Comparison of ENCODE assay signal across 8 mouse cellular contexts in genomic region chrX:104669850-104670756, GRCm38 (mm10). TPM values are rescaled to one million over a fixed set of nuclear protein-coding genes. Genes with fewer than 3 reads are reported as not detected.
DNase-seq lines count a peak whose midpoint lies in the region; ATAC-seq lines count a peak whose summit lies in the region.

No protein-coding gene starts in this region.

- peaks cover 3% of the 10 kb centered on the region; the same call in 1 of the 2 replicates for H3K27me3 ChIP-seq in kidney, embryonic 16.5 days (ENCODE audit: insufficient read depth, low read length)
- H3K27me3 ChIP-seq in hindbrain, embryonic 15.5 days = no peaks in the 10 kb centered on the region

- DNase-seq in kidney, postnatal 14 days = no peak
- DNase-seq in embryo, embryonic 9.5 days (ENCODE audit: extremely low spot score) = peak; percentile 1
- no peak for DNase-seq in adrenal gland, adult 8-10 months
- DNase-seq in frontal cortex, adult 2 months (ENCODE audit: extremely low spot score in 1 of 2, low spot score in 1 of 2) = no peak
- DNase-seq in left cerebral cortex, adult 8-10 months (ENCODE audit: low spot score in 2 of 2) = no peak

- no peaks in the 10 kb centered on the region for H3K36me3 ChIP-seq in kidney, embryonic 16.5 days (ENCODE audit: insufficient read depth, low read length)
- no peaks in the 10 kb centered on the region for H3K36me3 ChIP-seq in hindbrain, embryonic 15.5 days

- ATAC-seq in kidney, embryonic 16.5 days (ENCODE audit: low FRiP score, low TSS enrichment) = peak; percentile 21; the same call in 1 of the 2 replicates
- ATAC-seq in hindbrain, embryonic 15.5 days (ENCODE audit: low FRiP score, low read depth) = peak; percentile 47
- ATAC-seq in megakaryocyte, adult 5-6 weeks (ENCODE audit: poor library complexity, severe bottlenecking) = peak; percentile 17; the same call in 1 of the 2 replicates

- H3K9me3 ChIP-seq in kidney, embryonic 16.5 days (ENCODE audit: low read length) = no peaks in the 10 kb centered on the region
- H3K9me3 ChIP-seq in hindbrain, embryonic 15.5 days = no peaks in the 10 kb centered on the region

- H3K4me2 ChIP-seq in kidney, embryonic 16.5 days (replicated peaks; ENCODE audit: low read depth, low read length) = peak overlapping the region; percentile 63
- peak overlapping the region; percentile 61 for H3K4me2 ChIP-seq in hindbrain, embryonic 15.5 days

- 25% methylated on average over 19 of the region's 19 CpGs for WGBS in kidney, embryonic 16.5 days
- WGBS in hindbrain, embryonic 15.5 days = 20% methylated on average over 19 of the region's 19 CpGs

- no peaks in the 10 kb centered on the region for H3K4me1 ChIP-seq in kidney, embryonic 16.5 days (ENCODE audit: insufficient read depth, low read length)
- H3K4me1 ChIP-seq in hindbrain, embryonic 15.5 days (replicated peaks) = no peaks in the 10 kb centered on the region

- H3K4me3 ChIP-seq in kidney, embryonic 16.5 days (ENCODE audit: low read length) = peak overlapping the region; percentile 54
- H3K4me3 ChIP-seq in hindbrain, embryonic 15.5 days = peak overlapping the region; percentile 55

- peak overlapping the region; percentile 55 for H3K27ac ChIP-seq in kidney, embryonic 16.5 days (ENCODE audit: low read length)
- peak overlapping the region; percentile 65 for H3K27ac ChIP-seq in hindbrain, embryonic 15.5 days (replicated peaks)

- H3K9ac ChIP-seq in kidney, embryonic 16.5 days (replicated peaks; ENCODE audit: low read length) = peak overlapping the region; percentile 73
- H3K9ac ChIP-seq in hindbrain, embryonic 15.5 days = peak overlapping the region; percentile 47

RNA-seq across cellular contexts. Expression of gene Zdhhc15, which starts 0.8 kb away (rescaled TPM):
- polyA plus RNA-seq in kidney, embryonic 16.5 days (2015; fragmentation: Nextera tagmentation; extraction: Ambion mirVana) = 12.2 and 13.1 TPM in 2 replicates
- polyA plus RNA-seq in hindbrain, embryonic 15.5 days (2015; fragmentation: Nextera tagmentation; extraction: Ambion mirVana) = 4.0 and 4.8 TPM in 2 replicates
- total RNA-seq in megakaryocyte, adult 5-6 weeks (2015) = 1.4 and 2.1 TPM in 2 replicates
- 1.8 and 2.0 TPM in 2 replicates for total RNA-seq in megakaryocyte, adult 5-6 weeks (2017)
- 1 to 10 TPM; 1.4 to 2.4 (median 1.8) TPM for total RNA-seq in adrenal gland, adult 8-10 months (2022)
- 3.5 and 3.8 TPM in 2 replicates for polyA plus RNA-seq in frontal cortex, adult 2 months (2012; rRNA removed)
- total RNA-seq in left cerebral cortex, adult 8-10 months (2022) = 1 to 10 TPM; 5.8 to 7.4 (median 6.5) TPM
